In genomic region chrX:142623882-142624281, GRCm38 (mm10) we compare ENCODE assay signal across 14 mouse cellular contexts. TPM values are rescaled to one million over a fixed set of nuclear protein-coding genes. Genes with fewer than 3 reads are reported as not detected.
DNase-seq lines count a peak whose midpoint lies in the region; ATAC-seq and TF ChIP-seq lines count a peak whose summit lies in the region.
"Had no signal": no experiment of that assay in that cellular context is flagged by ENCODE, and none has a peak within 500 bp of the region (broad histone marks: within the 10 kb centered on the region; RNA-seq: fewer than 3 reads in every experiment).

No protein-coding gene starts in this region.

- TF ChIP-seq CTCF in kidney, adult 2 months (conservative IDR thresholded peaks at IDR 0.05; ENCODE audit: insufficient read depth, insufficient read length, low read depth, low read length): no peak

- no peak overlapping the region for H3K9ac ChIP-seq in embryonic facial prominence, embryonic 12.5 days
- no peak overlapping the region for H3K9ac ChIP-seq in embryonic facial prominence, embryonic 13.5 days
- no peak overlapping the region for H3K9ac ChIP-seq in limb, embryonic 15.5 days

- H3K27me3 ChIP-seq in embryonic facial prominence, embryonic 12.5 days: no peaks in the 10 kb centered on the region
- H3K27me3 ChIP-seq in embryonic facial prominence, embryonic 10.5 days (replicated peaks; ENCODE audit: low read depth, poor library complexity, severe bottlenecking): peaks cover 56% of the 10 kb centered on the region
- H3K27me3 ChIP-seq in kidney, adult 2 months (replicated peaks; ENCODE audit: control insufficient read depth, insufficient read depth, low read length): no peaks in the 10 kb centered on the region
- peaks cover 12% of the 10 kb centered on the region; the same call in 1 of the 2 replicates for H3K27me3 ChIP-seq in embryonic facial prominence, embryonic 13.5 days
- 0 out of 2 replicates have a peak, but pooled peaks cover 4% of the 10 kb centered on the region for H3K27me3 ChIP-seq in limb, embryonic 15.5 days

- H3K9me3 ChIP-seq in embryonic facial prominence, embryonic 12.5 days: no peaks in the 10 kb centered on the region
- H3K9me3 ChIP-seq in embryonic facial prominence, embryonic 10.5 days: no peaks in the 10 kb centered on the region
- H3K9me3 ChIP-seq in embryonic facial prominence, embryonic 13.5 days: no peaks in the 10 kb centered on the region
- H3K9me3 ChIP-seq in limb, embryonic 15.5 days: no peaks in the 10 kb centered on the region

- H3K4me3 ChIP-seq in embryonic facial prominence, embryonic 12.5 days: no peak overlapping the region
- H3K4me3 ChIP-seq in embryonic facial prominence, embryonic 10.5 days: no peak overlapping the region
- no peak overlapping the region for H3K4me3 ChIP-seq in kidney, adult 2 months (ENCODE audit: insufficient read depth, low read depth, low read length)
- no peak overlapping the region for H3K4me3 ChIP-seq in embryonic facial prominence, embryonic 13.5 days
- no peak overlapping the region for H3K4me3 ChIP-seq in limb, embryonic 15.5 days
- H3K4me3 ChIP-seq: heart, adult 2 months had no signal

- ATAC-seq in embryonic facial prominence, embryonic 12.5 days (ENCODE audit: insufficient number of reproducible peaks, insufficient read depth, low FRiP score, low TSS enrichment): 0 out of 2 replicates have a peak, but pooled peaks have one; percentile 64
- no peak for ATAC-seq in embryonic facial prominence, embryonic 13.5 days (ENCODE audit: insufficient number of reproducible peaks, insufficient read depth, low FRiP score, low TSS enrichment, low read depth)
- ATAC-seq in limb, embryonic 15.5 days (ENCODE audit: insufficient number of reproducible peaks, low FRiP score, low TSS enrichment, low read depth): 0 out of 2 replicates have a peak, but pooled peaks have one; percentile 48

- no peak for TF ChIP-seq POLR2A in kidney, adult 2 months (IDR thresholded peaks at IDR 0.05; ENCODE audit: low read depth, low read length)

- no peaks in the 10 kb centered on the region for H3K36me3 ChIP-seq in embryonic facial prominence, embryonic 12.5 days
- H3K36me3 ChIP-seq in embryonic facial prominence, embryonic 10.5 days (replicated peaks): no peaks in the 10 kb centered on the region
- no peaks in the 10 kb centered on the region for H3K36me3 ChIP-seq in kidney, adult 2 months (ENCODE audit: control insufficient read depth, insufficient read depth, low read length)
- H3K36me3 ChIP-seq in embryonic facial prominence, embryonic 13.5 days: no peaks in the 10 kb centered on the region
- no peaks in the 10 kb centered on the region for H3K36me3 ChIP-seq in limb, embryonic 15.5 days

- WGBS in embryonic facial prominence, embryonic 12.5 days: 18% methylated on average over 2 of the region's 2 CpGs
- 39% methylated on average over 2 of the region's 2 CpGs for WGBS in embryonic facial prominence, embryonic 10.5 days
- 67% methylated on average over 2 of the region's 2 CpGs for WGBS in kidney, adult 2 months
- 24% methylated on average over 2 of the region's 2 CpGs for WGBS in embryonic facial prominence, embryonic 13.5 days
- WGBS in limb, embryonic 15.5 days: 21% methylated on average over 2 of the region's 2 CpGs

- DNase-seq in embryonic facial prominence, embryonic 10.5 days (ENCODE audit: low spot score): no peak
- DNase-seq in kidney, postnatal 10 days: peak; percentile 10
- DNase-seq in kidney, adult 2 months: no peak
- no peak for DNase-seq in right cerebral cortex, postnatal 4 days
- DNase-seq in cerebellum, adult 9-11 months: no peak
- DNase-seq: cerebellum, postnatal 14 days; gastrocnemius, postnatal 10 days; heart, adult 2 months; layer of hippocampus, adult 9-11 months; lung, postnatal 14 days; right cerebral cortex, adult 18-20 months had no signal

- H3K4me1 ChIP-seq in embryonic facial prominence, embryonic 12.5 days: no peaks in the 10 kb centered on the region; the same call in 1 of the 2 replicates
- H3K4me1 ChIP-seq in embryonic facial prominence, embryonic 10.5 days: no peaks in the 10 kb centered on the region; the same call in 1 of the 2 replicates
- H3K4me1 ChIP-seq in kidney, adult 2 months (ENCODE audit: control insufficient read depth, insufficient read depth, low read length): no peaks in the 10 kb centered on the region
- 0 out of 2 replicates have a peak, but pooled peaks cover 6% of the 10 kb centered on the region for H3K4me1 ChIP-seq in embryonic facial prominence, embryonic 13.5 days
- 0 out of 2 replicates have a peak, but pooled peaks cover 7% of the 10 kb centered on the region for H3K4me1 ChIP-seq in limb, embryonic 15.5 days

- no peak overlapping the region for H3K4me2 ChIP-seq in embryonic facial prominence, embryonic 12.5 days (replicated peaks)
- H3K4me2 ChIP-seq in embryonic facial prominence, embryonic 13.5 days: no peak overlapping the region
- H3K4me2 ChIP-seq in limb, embryonic 15.5 days: no peak overlapping the region

- H3K27ac ChIP-seq in embryonic facial prominence, embryonic 12.5 days: peak overlapping the region; percentile 69
- H3K27ac ChIP-seq in embryonic facial prominence, embryonic 10.5 days (replicated peaks): no peak overlapping the region
- H3K27ac ChIP-seq in kidney, adult 2 months (ENCODE audit: insufficient read depth, low read depth, low read length): no peak overlapping the region
- peak overlapping the region; percentile 72 for H3K27ac ChIP-seq in embryonic facial prominence, embryonic 13.5 days
- H3K27ac ChIP-seq in limb, embryonic 15.5 days: peak overlapping the region; percentile 75
- H3K27ac ChIP-seq: heart, adult 2 months had no signal

RNA-seq across cellular contexts. Expression of gene Tmem164, which starts 57.3 kb away (rescaled TPM):
- 79.5 and 84.0 TPM in 2 replicates for polyA plus RNA-seq in embryonic facial prominence, embryonic 12.5 days (2016; fragmentation: Nextera tagmentation; extraction: Ambion mirVana)
- 72.9 and 77.6 TPM in 2 replicates for polyA plus RNA-seq in embryonic facial prominence, embryonic 10.5 days (2016; fragmentation: Nextera tagmentation; extraction: Ambion mirVana)
- polyA plus RNA-seq in kidney, adult 2 months (2012; rRNA removed): 15.9 and 16.3 TPM in 2 replicates
- 53.7 and 56.7 TPM in 2 replicates for polyA plus RNA-seq in embryonic facial prominence, embryonic 13.5 days (2015; fragmentation: Nextera tagmentation; extraction: Ambion mirVana)
- 50.6 and 53.5 TPM in 2 replicates for polyA plus RNA-seq in limb, embryonic 15.5 days (2015; fragmentation: Nextera tagmentation; extraction: Ambion mirVana)

Comparison
In these comparisons a context has a peak if more than half of its experiments do, and no peak if none do; other contexts are left out.
1. H3K27ac ChIP-seq: peak in embryonic facial prominence, embryonic 12.5 days (single experiment), embryonic facial prominence, embryonic 13.5 days (single experiment) and limb, embryonic 15.5 days (single experiment); none in embryonic facial prominence, embryonic 10.5 days (single experiment) and kidney, adult 2 months (single experiment).